Mouse (Mus musculus) limb, embryonic 15.5 days (tissue): ENCODE measurements around the gene Rpl9-ps6. TPM values are rescaled to one million over a fixed set of nuclear protein-coding genes. Genes with fewer than 3 reads are reported as not detected.
"Not testable (repeated sequence)": the region's sequence is repeated elsewhere in the genome, so short reads cannot be mapped to it uniquely, and the experiment has no call there.

Experiments
- ATAC-seq: fragments of 200-750 bp; cut with Nextera tagmentation; 2 replicates; pipeline ENCODE4 v1.8.0; 2017; ENCODE audit warnings: low read depth, moderate TSS enrichment; ENCODE audit not compliant: insufficient number of reproducible peaks, low FRiP score, low TSS enrichment
- H3K27ac ChIP-seq: fragments of 300-500 bp; sonication (generic); 2 replicates; pipeline ENCODE4 v1.5.1; 2015; ENCODE audit warnings: moderate library complexity, mild to moderate bottlenecking, inconsistent platforms
- H3K27me3 ChIP-seq: fragments of 300-500 bp; sonication (generic); 2 replicates; pipeline ENCODE4 v1.6.1; 2015; ENCODE audit warnings: inconsistent platforms
- H3K36me3 ChIP-seq: fragments of 300-500 bp; sonication (generic); 2 replicates; pipeline ENCODE4 v1.6.1; 2015; ENCODE audit warnings: inconsistent platforms
- H3K4me1 ChIP-seq: fragments of 300-500 bp; sonication (generic); 2 replicates; pipeline ENCODE4 v1.6.1; 2015; ENCODE audit warnings: inconsistent platforms
- H3K4me2 ChIP-seq: fragments of 300-500 bp; sonication (generic); 2 replicates; pipeline ENCODE4 v1.6.1; 2015; ENCODE audit warnings: mild to moderate bottlenecking, inconsistent platforms
- H3K4me3 ChIP-seq: fragments of 300-500 bp; sonication (generic); 2 replicates; pipeline ENCODE4 v1.5.1; 2015; ENCODE audit warnings: mild to moderate bottlenecking, inconsistent platforms
- H3K9ac ChIP-seq: fragments of 300-500 bp; sonication (generic); 2 replicates; pipeline ENCODE4 v1.6.1; 2015; ENCODE audit warnings: inconsistent platforms
- H3K9me3 ChIP-seq: fragments of 300-500 bp; sonication (generic); 2 replicates; pipeline ENCODE4 v1.6.1; 2016; ENCODE audit warnings: inconsistent platforms
- WGBS: fragments of 180-500 bp; shearing (Covaris S2); methylation state at CpG from one replicate; pipeline ENCODE4 v1.1.7; 2015; 5-methylcytosine and 5-hydroxymethylcytosine counted together
- polyA plus RNA-seq: library from polyadenylated mRNA; unstranded; fragments of >200 nt; fragmentation: Nextera tagmentation; extraction: Ambion mirVana; gene quantifications from 2 replicates; pipeline ENCODE4 v1.2.1, GENCODE M21; 2015

Gene Rpl9-ps6
- polyA plus RNA-seq, 1 experiment from 2014 or later, result 122 TPM

GRCm38 (mm10) chr19:32480255-32480654 is 13.9 kb upstream of the Rpl9-ps6 start:
- 85% methylated on average over 5 of the region's 5 CpGs for WGBS

GRCm38 (mm10) chr19:32476712-32477052 is 10.3 kb upstream of the Rpl9-ps6 start:
- H3K4me3 ChIP-seq, result no peak overlapping the region
- 78% methylated on average over 4 of the region's 4 CpGs for WGBS
- no peak overlapping the region for H3K9ac ChIP-seq
- H3K36me3 ChIP-seq, result no peaks in the 10 kb centered on the region
- no peak overlapping the region for H3K4me2 ChIP-seq
- no peak for ATAC-seq
- H3K27me3 ChIP-seq, result no peaks in the 10 kb centered on the region
- no peaks in the 10 kb centered on the region for H3K9me3 ChIP-seq
- no peaks in the 10 kb centered on the region for H3K4me1 ChIP-seq
- no peak overlapping the region for H3K27ac ChIP-seq

More at GRCm38 (mm10) chr19:32480255-32480654, 13.9 kb upstream of the Rpl9-ps6 start:
- Histone ChIP-seq H3K27ac (no peak overlapping the region), H3K4me1 (peaks cover 5% of the 10 kb centered on the region; the same call in 1 of the 2 replicates), H3K4me3 (no peak overlapping the region), H3K4me2 (no peak overlapping the region), H3K27me3 (no peaks in the 10 kb centered on the region), H3K9ac (no peak overlapping the region), H3K36me3 (no peaks in the 10 kb centered on the region), H3K9me3 (no peaks in the 10 kb centered on the region)
- no peak for ATAC-seq

- no peaks in the 10 kb centered on the region for H3K36me3 ChIP-seq
- no peak overlapping the region for H3K27ac ChIP-seq
- no peaks in the 10 kb centered on the region for H3K27me3 ChIP-seq
- no peak overlapping the region for H3K4me3 ChIP-seq
- H3K4me1 ChIP-seq, result no peaks in the 10 kb centered on the region
- WGBS, result 71% methylated on average over 12 of the region's 12 CpGs
- H3K9ac ChIP-seq, result no peak overlapping the region
- no peaks in the 10 kb centered on the region for H3K9me3 ChIP-seq
- no peak for ATAC-seq
- no peak overlapping the region for H3K4me2 ChIP-seq
Measured at GRCm38 (mm10) chr19:32476016-32476711, 9.8 kb upstream of the Rpl9-ps6 start.

- no peak overlapping the region for H3K27ac ChIP-seq
- H3K27me3 ChIP-seq, result no peaks in the 10 kb centered on the region
- WGBS, result 81% methylated on average over 13 of the region's 13 CpGs
- H3K4me3 ChIP-seq, result no peak overlapping the region
- H3K4me1 ChIP-seq, result no peaks in the 10 kb centered on the region
- H3K9me3 ChIP-seq, result no peaks in the 10 kb centered on the region
- H3K9ac ChIP-seq, result no peak overlapping the region
- 0 out of 2 replicates have a peak, but pooled peaks have one; percentile 24 for ATAC-seq
- H3K4me2 ChIP-seq, result no peak overlapping the region
- H3K36me3 ChIP-seq, result no peaks in the 10 kb centered on the region
Measured at GRCm38 (mm10) chr19:32470570-32471263, 4.3 kb upstream of the Rpl9-ps6 start.

- no peaks in the 10 kb centered on the region for H3K27me3 ChIP-seq
- H3K36me3 ChIP-seq, result no peaks in the 10 kb centered on the region
- ATAC-seq, result no peak
- H3K4me1 ChIP-seq, result no peaks in the 10 kb centered on the region
- H3K27ac ChIP-seq, result no peak overlapping the region
- 21% methylated on average over 6 of the region's 6 CpGs for WGBS
- no peak overlapping the region for H3K4me3 ChIP-seq
- no peak overlapping the region for H3K4me2 ChIP-seq
- no peak overlapping the region for H3K9ac ChIP-seq
- H3K9me3 ChIP-seq, result no peaks in the 10 kb centered on the region
Measured at GRCm38 (mm10) chr19:32470059-32470497, 3.7 kb upstream of the Rpl9-ps6 start.

- Histone ChIP-seq H3K9me3 (no peaks in the 10 kb centered on the region), H3K4me3 (no peak overlapping the region), H3K36me3 (no peaks in the 10 kb centered on the region), H3K27me3 (no peaks in the 10 kb centered on the region), H3K9ac (no peak overlapping the region), H3K4me2 (no peak overlapping the region), H3K27ac (no peak overlapping the region), H3K4me1 (no peaks in the 10 kb centered on the region)
- WGBS, result 93% methylated on average over 5 of the region's 5 CpGs
- ATAC-seq, result no peak
Measured at GRCm38 (mm10) chr19:32467325-32467724, 947 bp upstream of the Rpl9-ps6 start.

- ATAC-seq, result no peak
- H3K4me2 ChIP-seq, result no peak overlapping the region
- 81% methylated on average over 4 of the region's 4 CpGs for WGBS
- H3K4me1 ChIP-seq, result no peaks in the 10 kb centered on the region
- no peaks in the 10 kb centered on the region for H3K9me3 ChIP-seq
- H3K9ac ChIP-seq, result no peak overlapping the region
- no peak overlapping the region for H3K27ac ChIP-seq
- H3K36me3 ChIP-seq, result no peaks in the 10 kb centered on the region
- no peak overlapping the region for H3K4me3 ChIP-seq
- no peaks in the 10 kb centered on the region for H3K27me3 ChIP-seq
Measured at GRCm38 (mm10) chr19:32465228-32465627, 1.1 kb downstream of the Rpl9-ps6 start.

- WGBS, result 83% methylated on average over 6 of the region's 6 CpGs
- ATAC-seq, result no peak
- no peak overlapping the region for H3K4me3 ChIP-seq
- H3K9me3 ChIP-seq, result no peaks in the 10 kb centered on the region
- H3K36me3 ChIP-seq, result no peaks in the 10 kb centered on the region
- H3K9ac ChIP-seq, result no peak overlapping the region
- H3K4me2 ChIP-seq, result no peak overlapping the region
- H3K27ac ChIP-seq, result no peak overlapping the region
- H3K27me3 ChIP-seq, result no peaks in the 10 kb centered on the region
- H3K4me1 ChIP-seq, result no peaks in the 10 kb centered on the region
Measured at GRCm38 (mm10) chr19:32463037-32463436, 3.3 kb downstream of the Rpl9-ps6 start.

GRCm38 (mm10) chr19:32457631-32458030 is 8.7 kb downstream of the Rpl9-ps6 start:
- not testable (repeated sequence) for H3K36me3 ChIP-seq, H3K4me2 ChIP-seq, H3K4me3 ChIP-seq, H3K27me3 ChIP-seq, H3K27ac ChIP-seq, ATAC-seq, H3K9me3 ChIP-seq, H3K4me1 ChIP-seq, H3K9ac ChIP-seq
- WGBS, result 88% methylated on average over 8 of the region's 8 CpGs

GRCm38 (mm10) chr19:32456744-32457143 is 9.6 kb downstream of the Rpl9-ps6 start:
- Histone ChIP-seq H3K4me2 (no peak overlapping the region), H3K9me3 (no peaks in the 10 kb centered on the region), H3K9ac (no peak overlapping the region), H3K36me3 (no peaks in the 10 kb centered on the region), H3K27me3 (no peaks in the 10 kb centered on the region), H3K4me1 (no peaks in the 10 kb centered on the region), H3K4me3 (no peak overlapping the region), H3K27ac (no peak overlapping the region)
- 87% methylated on average over 2 of the region's 2 CpGs for WGBS
- ATAC-seq, result no peak

- H3K36me3 ChIP-seq, result no peaks in the 10 kb centered on the region
- H3K4me3 ChIP-seq, result no peak overlapping the region
- no peaks in the 10 kb centered on the region for H3K27me3 ChIP-seq
- no peaks in the 10 kb centered on the region for H3K4me1 ChIP-seq
- ATAC-seq, result no peak
- no peak overlapping the region for H3K27ac ChIP-seq
- H3K4me2 ChIP-seq, result no peak overlapping the region
- WGBS, result 58% methylated on average over 4 of the region's 4 CpGs
- H3K9me3 ChIP-seq, result no peaks in the 10 kb centered on the region
- no peak overlapping the region for H3K9ac ChIP-seq
Measured at GRCm38 (mm10) chr19:32452231-32452630, 14.1 kb downstream of the Rpl9-ps6 start.

GRCm38 (mm10) chr19:32448931-32449330 is 17.4 kb downstream of the Rpl9-ps6 start:
- no peak for ATAC-seq
- Histone ChIP-seq H3K9ac (no peak overlapping the region), H3K27ac (no peak overlapping the region), H3K4me3 (no peak overlapping the region), H3K27me3 (no peaks in the 10 kb centered on the region), H3K36me3 (no peaks in the 10 kb centered on the region), H3K4me2 (no peak overlapping the region), H3K9me3 (no peaks in the 10 kb centered on the region), H3K4me1 (no peaks in the 10 kb centered on the region)
- 93% methylated on average over 10 of the region's 10 CpGs for WGBS
